Mouse (Mus musculus): ENCODE results near the gene Myo18a. TPM values are rescaled to one million over a fixed set of nuclear protein-coding genes. Genes with fewer than 3 reads are reported as not detected.

Gene Myo18a
- polyA plus RNA-seq, 1 experiment from 2014 or later: 38.7 TPM

GRCm38 (mm10) chr11:77884524-77885245, 121.6 kb downstream of the Myo18a start:
- no peaks in the 10 kb centered on the region for H3K27me3 ChIP-seq (ENCODE audit: control insufficient read depth, insufficient read depth, low read length)
- no peak overlapping the region for H3K27ac ChIP-seq (replicated peaks)
- WGBS: 42% methylated on average over 10 of the region's 10 CpGs
- DNase-seq (ENCODE audit: low spot score): no peak
- ATAC-seq (ENCODE audit: low FRiP score, low TSS enrichment): no peak
- TF ChIP-seq EP300 (optimal IDR thresholded peaks at IDR 0.05): no peak
- no peaks in the 10 kb centered on the region for H3K36me3 ChIP-seq (ENCODE audit: control insufficient read depth, insufficient read depth, low read length)
- no peak overlapping the region for H3K9ac ChIP-seq (ENCODE audit: low read length)
- no peaks in the 10 kb centered on the region for H3K4me1 ChIP-seq (replicated peaks; ENCODE audit: control insufficient read depth, insufficient read depth)
- H3K4me2 ChIP-seq (replicated peaks; ENCODE audit: low read depth): no peak overlapping the region
- no peak overlapping the region for H3K4me3 ChIP-seq (ENCODE audit: low read depth, low read length)
- no peaks in the 10 kb centered on the region for H3K9me3 ChIP-seq (ENCODE audit: control insufficient read depth, low read length)

GRCm38 (mm10) chr11:77885246-77885575, 122.2 kb downstream of the Myo18a start:
- H3K27ac ChIP-seq (replicated peaks): no peak overlapping the region
- H3K36me3 ChIP-seq (ENCODE audit: control insufficient read depth, insufficient read depth, low read length): no peaks in the 10 kb centered on the region
- no peaks in the 10 kb centered on the region for H3K9me3 ChIP-seq (ENCODE audit: control insufficient read depth, low read length)
- TF ChIP-seq EP300 (optimal IDR thresholded peaks at IDR 0.05) (no peak), CTCF (IDR thresholded peaks at IDR 0.05; ENCODE audit: low read depth) (no peak)
- H3K27me3 ChIP-seq (ENCODE audit: control insufficient read depth, insufficient read depth, low read length): no peaks in the 10 kb centered on the region
- ATAC-seq (ENCODE audit: low FRiP score, low TSS enrichment) (no peak), DNase-seq (ENCODE audit: low spot score) (no peak)
- H3K4me1 ChIP-seq (replicated peaks; ENCODE audit: control insufficient read depth, insufficient read depth): no peaks in the 10 kb centered on the region
- H3K4me3 ChIP-seq (ENCODE audit: low read depth, low read length): no peak overlapping the region
- 53% methylated on average over 8 of the region's 8 CpGs for WGBS
- no peak overlapping the region for H3K9ac ChIP-seq (ENCODE audit: low read length)
- no peak overlapping the region for H3K4me2 ChIP-seq (replicated peaks; ENCODE audit: low read depth)

GRCm38 (mm10) chr11:77887373-77887960, 124.4 kb downstream of the Myo18a start:
- Histone ChIP-seq H3K36me3 (ENCODE audit: control insufficient read depth, insufficient read depth, low read length) (no peaks in the 10 kb centered on the region), H3K27ac (replicated peaks) (no peak overlapping the region), H3K4me3 (ENCODE audit: low read depth, low read length) (no peak overlapping the region), H3K4me2 (replicated peaks; ENCODE audit: low read depth) (no peak overlapping the region), H3K9ac (ENCODE audit: low read length) (no peak overlapping the region), H3K27me3 (ENCODE audit: control insufficient read depth, insufficient read depth, low read length) (no peaks in the 10 kb centered on the region), H3K4me1 (replicated peaks; ENCODE audit: control insufficient read depth, insufficient read depth) (no peaks in the 10 kb centered on the region), H3K9me3 (ENCODE audit: control insufficient read depth, low read length) (no peaks in the 10 kb centered on the region)
- ATAC-seq (ENCODE audit: low FRiP score, low TSS enrichment) (no peak), DNase-seq (ENCODE audit: low spot score) (no peak)
- WGBS: 46% methylated on average over 17 of the region's 17 CpGs
- TF ChIP-seq CTCF (IDR thresholded peaks at IDR 0.05; ENCODE audit: low read depth) (no peak), EP300 (optimal IDR thresholded peaks at IDR 0.05) (no peak)

- DNase-seq (ENCODE audit: low spot score) (no peak), ATAC-seq (ENCODE audit: low FRiP score, low TSS enrichment) (no peak)
- Histone ChIP-seq H3K9me3 (ENCODE audit: control insufficient read depth, low read length) (no peaks in the 10 kb centered on the region), H3K27ac (replicated peaks) (no peak overlapping the region), H3K36me3 (ENCODE audit: control insufficient read depth, insufficient read depth, low read length) (no peaks in the 10 kb centered on the region), H3K27me3 (ENCODE audit: control insufficient read depth, insufficient read depth, low read length) (no peaks in the 10 kb centered on the region), H3K4me2 (replicated peaks; ENCODE audit: low read depth) (no peak overlapping the region), H3K4me1 (replicated peaks; ENCODE audit: control insufficient read depth, insufficient read depth) (peaks cover 2% of the 10 kb centered on the region), H3K9ac (ENCODE audit: low read length) (no peak overlapping the region), H3K4me3 (ENCODE audit: low read depth, low read length) (no peak overlapping the region)
- TF ChIP-seq CTCF (IDR thresholded peaks at IDR 0.05; ENCODE audit: low read depth): no peak
- no peak for TF ChIP-seq EP300 (optimal IDR thresholded peaks at IDR 0.05)
- WGBS: 86% methylated on average over 5 of the region's 5 CpGs
Observed at GRCm38 (mm10) chr11:77888846-77889245, 125.8 kb downstream of the Myo18a start.

- Histone ChIP-seq H3K4me3 (ENCODE audit: low read depth, low read length) (no peak overlapping the region), H3K9ac (ENCODE audit: low read length) (no peak overlapping the region), H3K27me3 (ENCODE audit: control insufficient read depth, insufficient read depth, low read length) (no peaks in the 10 kb centered on the region), H3K4me2 (replicated peaks; ENCODE audit: low read depth) (no peak overlapping the region), H3K27ac (replicated peaks) (no peak overlapping the region), H3K9me3 (ENCODE audit: control insufficient read depth, low read length) (no peaks in the 10 kb centered on the region), H3K4me1 (replicated peaks; ENCODE audit: control insufficient read depth, insufficient read depth) (peaks cover 4% of the 10 kb centered on the region), H3K36me3 (ENCODE audit: control insufficient read depth, insufficient read depth, low read length) (no peaks in the 10 kb centered on the region)
- ATAC-seq (ENCODE audit: low FRiP score, low TSS enrichment): no peak
- no peak for TF ChIP-seq EP300 (optimal IDR thresholded peaks at IDR 0.05)
- TF ChIP-seq CTCF (IDR thresholded peaks at IDR 0.05; ENCODE audit: low read depth): no peak
- WGBS: 17% methylated on average over 1 of the region's 2 CpGs
- DNase-seq (ENCODE audit: low spot score): no peak
Observed at GRCm38 (mm10) chr11:77889484-77889883, 126.4 kb downstream of the Myo18a start.

- Histone ChIP-seq H3K27me3 (ENCODE audit: control insufficient read depth, insufficient read depth, low read length) (no peaks in the 10 kb centered on the region), H3K4me2 (replicated peaks; ENCODE audit: low read depth) (no peak overlapping the region), H3K9ac (ENCODE audit: low read length) (no peak overlapping the region), H3K36me3 (ENCODE audit: control insufficient read depth, insufficient read depth, low read length) (no peaks in the 10 kb centered on the region), H3K4me1 (replicated peaks; ENCODE audit: control insufficient read depth, insufficient read depth) (peaks cover 4% of the 10 kb centered on the region), H3K4me3 (ENCODE audit: low read depth, low read length) (no peak overlapping the region), H3K9me3 (ENCODE audit: control insufficient read depth, low read length) (no peaks in the 10 kb centered on the region), H3K27ac (replicated peaks) (no peak overlapping the region)
- no peak for DNase-seq (ENCODE audit: low spot score)
- TF ChIP-seq EP300 (optimal IDR thresholded peaks at IDR 0.05) (no peak), CTCF (IDR thresholded peaks at IDR 0.05; ENCODE audit: low read depth) (no peak)
- ATAC-seq (ENCODE audit: low FRiP score, low TSS enrichment): no peak
- WGBS: 82% methylated on average over 2 of the region's 2 CpGs
Observed at GRCm38 (mm10) chr11:77890648-77891258, 127.7 kb downstream of the Myo18a start.
